In genomic region chr15:97860353-97860752, GRCm38 (mm10) we compare ENCODE assay signal across 24 mouse cellular contexts.
"Had no signal": no experiment of that assay in that cellular context is flagged by ENCODE, and none has a peak within 500 bp of the region (broad histone marks: within the 10 kb centered on the region; RNA-seq: fewer than 3 reads in every experiment).

No protein-coding gene starts in this region.

- H3K36me3 ChIP-seq: forebrain, embryonic 15.5 days; heart, embryonic 13.5 days; heart, embryonic 15.5 days; hindbrain, embryonic 13.5 days; hindbrain, embryonic 15.5 days; limb, embryonic 13.5 days; limb, embryonic 15.5 days; liver, embryonic 13.5 days; liver, embryonic 15.5 days had no signal

- H3K27ac ChIP-seq: forebrain, embryonic 15.5 days; heart, adult 2 months; heart, embryonic 13.5 days; heart, embryonic 15.5 days; hindbrain, embryonic 13.5 days; hindbrain, embryonic 15.5 days; hindbrain, postnatal 0 days; limb, embryonic 13.5 days; limb, embryonic 15.5 days; liver, embryonic 13.5 days; liver, embryonic 15.5 days had no signal

- H3K4me2 ChIP-seq: forebrain, embryonic 15.5 days; heart, embryonic 11.5 days; heart, embryonic 13.5 days; heart, embryonic 15.5 days; hindbrain, embryonic 13.5 days; hindbrain, embryonic 15.5 days; limb, embryonic 13.5 days; limb, embryonic 15.5 days; liver, embryonic 13.5 days; liver, embryonic 15.5 days had no signal

- H3K4me1 ChIP-seq: hindbrain, embryonic 13.5 days; hindbrain, embryonic 15.5 days; limb, embryonic 13.5 days; limb, embryonic 15.5 days had no signal

- DNase-seq: forebrain, postnatal 0 days; gastrocnemius, postnatal 14 days; gastrocnemius, postnatal 36 days; heart, adult 11 months; heart, adult 2 months; heart, postnatal 14 days; heart, postnatal 36 days; kidney, postnatal 14 days; layer of hippocampus, adult 9-11 months; layer of hippocampus, postnatal 36 days; left cerebral cortex, postnatal 4 days; liver, embryonic 13.5 days; lung, adult 18-20 months had no signal

- H3K4me3 ChIP-seq: forebrain, embryonic 15.5 days; heart, adult 2 months; heart, embryonic 13.5 days; heart, embryonic 15.5 days; hindbrain, embryonic 13.5 days; hindbrain, embryonic 15.5 days; limb, embryonic 13.5 days; limb, embryonic 15.5 days; liver, embryonic 13.5 days; liver, embryonic 15.5 days had no signal

- H3K27me3 ChIP-seq: forebrain, embryonic 15.5 days; hindbrain, embryonic 13.5 days; hindbrain, embryonic 15.5 days; limb, embryonic 13.5 days; limb, embryonic 15.5 days; liver, embryonic 13.5 days; liver, embryonic 15.5 days had no signal

- H3K9ac ChIP-seq: forebrain, embryonic 15.5 days; forebrain, postnatal 0 days; heart, embryonic 13.5 days; heart, embryonic 15.5 days; hindbrain, embryonic 13.5 days; hindbrain, embryonic 15.5 days; limb, embryonic 13.5 days; limb, embryonic 15.5 days; liver, embryonic 13.5 days; liver, embryonic 15.5 days had no signal

- H3K9me3 ChIP-seq: forebrain, embryonic 15.5 days; heart, embryonic 13.5 days; heart, embryonic 15.5 days; hindbrain, embryonic 13.5 days; hindbrain, embryonic 15.5 days; limb, embryonic 13.5 days; limb, embryonic 15.5 days; liver, embryonic 13.5 days; liver, embryonic 15.5 days had no signal

- ATAC-seq: forebrain, embryonic 15.5 days; forebrain, postnatal 0 days; hindbrain, postnatal 0 days; intestine, embryonic 16.5 days had no signal
